Mouse (Mus musculus) liver, adult 2 months (tissue): ENCODE data around the gene Gipc2.
"Not testable (repeated sequence)": the region's sequence is repeated elsewhere in the genome, so short reads cannot be mapped to it uniquely, and the experiment has no call there.

ENCODE experiments used
- CTCF ChIP-seq: fragments of 200-500 bp; IDR thresholded peaks from 2 replicates; pipeline ENCODE4 v1.5.1; 2011; ENCODE audit warnings: low read depth, low read length, control low read depth
- POLR2A ChIP-seq: fragments of 200-500 bp; IDR thresholded peaks from 2 replicates; pipeline ENCODE4 v1.6.1; 2011; ENCODE audit warnings: low read length, control low read depth; ENCODE audit not compliant: insufficient read depth; ENCODE audit errors: extremely low read depth

GRCm38 (mm10) chr3:152197246-152197645 is 31.2 kb upstream of the Gipc2 start:
- not testable (repeated sequence) for TF ChIP-seq CTCF, POLR2A
